Mouse (Mus musculus) cerebellum, adult 11-12 months (tissue): ENCODE results near the gene Pfkfb3.

ENCODE experiments used
- DNase-seq: peaks from one replicate; pipeline ENCODE4 v3.0.0; 2022

Pfkfb3 gene

GRCm38 (mm10) chr2:11553471-11554400 is at the start of gene Pfkfb3:
Gene Pfkfb3, minus strand, starts transcription at chr2:11554077.
- peak; percentile 60 for DNase-seq

GRCm38 (mm10) chr2:11602506-11603489 is 48.9 kb upstream of the Pfkfb3 start:
- DNase-seq = peak; percentile 93

GRCm38 (mm10) chr2:11601795-11602194 is 47.9 kb upstream of the Pfkfb3 start:
- DNase-seq = no peak

GRCm38 (mm10) chr2:11597906-11598305 is 44.0 kb upstream of the Pfkfb3 start:
- DNase-seq = no peak

- DNase-seq = no peak
These were observed 42.8 kb upstream of the Pfkfb3 start for GRCm38 (mm10) chr2:11596690-11597089.

- no peak for DNase-seq
These were observed 34.1 kb upstream of the Pfkfb3 start for GRCm38 (mm10) chr2:11587996-11588395.

- DNase-seq = no peak
These were observed 25.5 kb upstream of the Pfkfb3 start for GRCm38 (mm10) chr2:11579399-11579798.

GRCm38 (mm10) chr2:11578187-11578586 is 24.3 kb upstream of the Pfkfb3 start:
- DNase-seq = no peak

- no peak for DNase-seq
These were observed 19.8 kb upstream of the Pfkfb3 start for GRCm38 (mm10) chr2:11573684-11574083.

- DNase-seq = no peak
These were observed 17.2 kb upstream of the Pfkfb3 start for GRCm38 (mm10) chr2:11571004-11571535.

GRCm38 (mm10) chr2:11568471-11568870 is 14.6 kb upstream of the Pfkfb3 start:
- no peak for DNase-seq

- DNase-seq = no peak
These were observed 14.0 kb upstream of the Pfkfb3 start for GRCm38 (mm10) chr2:11567781-11568362.

- no peak for DNase-seq
These were observed 13.0 kb upstream of the Pfkfb3 start for GRCm38 (mm10) chr2:11566898-11567297.

GRCm38 (mm10) chr2:11566241-11566640 is 12.4 kb upstream of the Pfkfb3 start:
- no peak for DNase-seq

GRCm38 (mm10) chr2:11564768-11565167 is 10.9 kb upstream of the Pfkfb3 start:
- no peak for DNase-seq

- DNase-seq = no peak
These were observed 9.4 kb upstream of the Pfkfb3 start for GRCm38 (mm10) chr2:11563256-11563655.

- no peak for DNase-seq
These were observed 4.8 kb upstream of the Pfkfb3 start for GRCm38 (mm10) chr2:11558654-11559053.

- no peak for DNase-seq
These were observed 3.4 kb upstream of the Pfkfb3 start for GRCm38 (mm10) chr2:11557244-11557643.

- no peak for DNase-seq
These were observed 1.4 kb upstream of the Pfkfb3 start for GRCm38 (mm10) chr2:11555316-11555715.

GRCm38 (mm10) chr2:11552966-11553451 is 868 bp downstream of the Pfkfb3 start:
- DNase-seq = peak; percentile 27

GRCm38 (mm10) chr2:11552297-11552821 is 1.5 kb downstream of the Pfkfb3 start:
- no peak for DNase-seq

- DNase-seq = no peak
These were observed 2.2 kb downstream of the Pfkfb3 start for GRCm38 (mm10) chr2:11551726-11552125.
